Mouse (Mus musculus): ENCODE results near the gene Rars2. TPM values are rescaled to one million over a fixed set of nuclear protein-coding genes. Genes with fewer than 3 reads are reported as not detected.

Rars2 gene
- polyA plus RNA-seq, 1 experiment from 2014 or later = 59.4 TPM

- Histone ChIP-seq H3K4me3 (ENCODE audit: low read depth, low read length) (no peak overlapping the region), H3K27me3 (ENCODE audit: control insufficient read depth, insufficient read depth, low read length) (no peaks in the 10 kb centered on the region), H3K4me2 (ENCODE audit: low read depth, low read length) (no peak overlapping the region), H3K27ac (ENCODE audit: low read depth, low read length) (no peak overlapping the region), H3K9me3 (ENCODE audit: control insufficient read depth, low read length) (no peaks in the 10 kb centered on the region), H3K4me1 (ENCODE audit: control insufficient read depth, insufficient read depth, low read length) (no peaks in the 10 kb centered on the region), H3K9ac (replicated peaks; ENCODE audit: low read depth, low read length) (no peak overlapping the region), H3K36me3 (ENCODE audit: control insufficient read depth, insufficient read depth, low read length) (peaks cover 13% of the 10 kb centered on the region)
- ATAC-seq (ENCODE audit: low read depth) = no peak
- 96% methylated on average over 7 of the region's 7 CpGs for WGBS
Measured at GRCm38 (mm10) chr4:34634129-34634528, 19.4 kb downstream of the Rars2 start.

- no peak for ATAC-seq (ENCODE audit: low read depth)
- no peak overlapping the region for H3K4me2 ChIP-seq (ENCODE audit: low read depth, low read length)
- H3K27ac ChIP-seq (ENCODE audit: low read depth, low read length) = no peak overlapping the region
- no peak overlapping the region for H3K9ac ChIP-seq (replicated peaks; ENCODE audit: low read depth, low read length)
- no peaks in the 10 kb centered on the region for H3K4me1 ChIP-seq (ENCODE audit: control insufficient read depth, insufficient read depth, low read length)
- no peaks in the 10 kb centered on the region for H3K27me3 ChIP-seq (ENCODE audit: control insufficient read depth, insufficient read depth, low read length)
- peaks cover 11% of the 10 kb centered on the region for H3K36me3 ChIP-seq (ENCODE audit: control insufficient read depth, insufficient read depth, low read length)
- no peaks in the 10 kb centered on the region for H3K9me3 ChIP-seq (ENCODE audit: control insufficient read depth, low read length)
- WGBS = 84% methylated on average over 5 of the region's 5 CpGs
- no peak overlapping the region for H3K4me3 ChIP-seq (ENCODE audit: low read depth, low read length)
Measured at GRCm38 (mm10) chr4:34636036-34636435, 21.3 kb downstream of the Rars2 start.

- H3K9me3 ChIP-seq (ENCODE audit: control insufficient read depth, low read length) = no peaks in the 10 kb centered on the region
- H3K9ac ChIP-seq (replicated peaks; ENCODE audit: low read depth, low read length) = no peak overlapping the region
- no peak for ATAC-seq (ENCODE audit: low read depth)
- 93% methylated on average over 7 of the region's 7 CpGs for WGBS
- no peak overlapping the region for H3K27ac ChIP-seq (ENCODE audit: low read depth, low read length)
- peaks cover 16% of the 10 kb centered on the region; the same call in 1 of the 2 replicates for H3K36me3 ChIP-seq (ENCODE audit: control insufficient read depth, insufficient read depth, low read length)
- no peaks in the 10 kb centered on the region for H3K27me3 ChIP-seq (ENCODE audit: control insufficient read depth, insufficient read depth, low read length)
- no peak overlapping the region for H3K4me3 ChIP-seq (ENCODE audit: low read depth, low read length)
- H3K4me1 ChIP-seq (ENCODE audit: control insufficient read depth, insufficient read depth, low read length) = no peaks in the 10 kb centered on the region
- no peak overlapping the region for H3K4me2 ChIP-seq (ENCODE audit: low read depth, low read length)
Measured at GRCm38 (mm10) chr4:34637386-34637785, 22.6 kb downstream of the Rars2 start.

GRCm38 (mm10) chr4:34637851-34638250 is 23.1 kb downstream of the Rars2 start:
- ATAC-seq (ENCODE audit: low read depth) = no peak
- H3K4me1 ChIP-seq (ENCODE audit: control insufficient read depth, insufficient read depth, low read length) = no peaks in the 10 kb centered on the region
- peaks cover 20% of the 10 kb centered on the region; the same call in 1 of the 2 replicates for H3K36me3 ChIP-seq (ENCODE audit: control insufficient read depth, insufficient read depth, low read length)
- H3K9me3 ChIP-seq (ENCODE audit: control insufficient read depth, low read length) = no peaks in the 10 kb centered on the region
- H3K27ac ChIP-seq (ENCODE audit: low read depth, low read length) = no peak overlapping the region
- H3K27me3 ChIP-seq (ENCODE audit: control insufficient read depth, insufficient read depth, low read length) = no peaks in the 10 kb centered on the region
- H3K9ac ChIP-seq (replicated peaks; ENCODE audit: low read depth, low read length) = no peak overlapping the region
- no peak overlapping the region for H3K4me2 ChIP-seq (ENCODE audit: low read depth, low read length)
- WGBS = 92% methylated on average over 4 of the region's 4 CpGs
- H3K4me3 ChIP-seq (ENCODE audit: low read depth, low read length) = no peak overlapping the region

GRCm38 (mm10) chr4:34639745-34640364 is 25.1 kb downstream of the Rars2 start:
- no peak overlapping the region for H3K4me2 ChIP-seq (ENCODE audit: low read depth, low read length)
- H3K4me1 ChIP-seq (ENCODE audit: control insufficient read depth, insufficient read depth, low read length) = no peaks in the 10 kb centered on the region
- H3K4me3 ChIP-seq (ENCODE audit: low read depth, low read length) = no peak overlapping the region
- 72% methylated on average over 5 of the region's 5 CpGs for WGBS
- no peak overlapping the region for H3K27ac ChIP-seq (ENCODE audit: low read depth, low read length)
- H3K9ac ChIP-seq (replicated peaks; ENCODE audit: low read depth, low read length) = no peak overlapping the region
- H3K36me3 ChIP-seq (ENCODE audit: control insufficient read depth, insufficient read depth, low read length) = peaks cover 15% of the 10 kb centered on the region; the same call in 1 of the 2 replicates
- no peaks in the 10 kb centered on the region for H3K9me3 ChIP-seq (ENCODE audit: control insufficient read depth, low read length)
- no peaks in the 10 kb centered on the region for H3K27me3 ChIP-seq (ENCODE audit: control insufficient read depth, insufficient read depth, low read length)
- ATAC-seq (ENCODE audit: low read depth) = no peak

GRCm38 (mm10) chr4:34640731-34641130 is 26.0 kb downstream of the Rars2 start:
- Histone ChIP-seq H3K9me3 (ENCODE audit: control insufficient read depth, low read length) (no peaks in the 10 kb centered on the region), H3K27ac (ENCODE audit: low read depth, low read length) (no peak overlapping the region), H3K36me3 (ENCODE audit: control insufficient read depth, insufficient read depth, low read length) (peaks cover 15% of the 10 kb centered on the region; the same call in 1 of the 2 replicates), H3K4me2 (ENCODE audit: low read depth, low read length) (no peak overlapping the region), H3K4me1 (ENCODE audit: control insufficient read depth, insufficient read depth, low read length) (no peaks in the 10 kb centered on the region), H3K4me3 (ENCODE audit: low read depth, low read length) (no peak overlapping the region), H3K27me3 (ENCODE audit: control insufficient read depth, insufficient read depth, low read length) (no peaks in the 10 kb centered on the region), H3K9ac (replicated peaks; ENCODE audit: low read depth, low read length) (no peak overlapping the region)
- 95% methylated on average over 3 of the region's 3 CpGs for WGBS
- ATAC-seq (ENCODE audit: low read depth) = no peak

- Histone ChIP-seq H3K36me3 (ENCODE audit: control insufficient read depth, insufficient read depth, low read length) (peaks cover 27% of the 10 kb centered on the region; the same call in 1 of the 2 replicates), H3K9me3 (ENCODE audit: control insufficient read depth, low read length) (no peaks in the 10 kb centered on the region), H3K4me3 (ENCODE audit: low read depth, low read length) (no peak overlapping the region), H3K9ac (replicated peaks; ENCODE audit: low read depth, low read length) (no peak overlapping the region), H3K4me1 (ENCODE audit: control insufficient read depth, insufficient read depth, low read length) (no peaks in the 10 kb centered on the region), H3K4me2 (ENCODE audit: low read depth, low read length) (no peak overlapping the region), H3K27me3 (ENCODE audit: control insufficient read depth, insufficient read depth, low read length) (no peaks in the 10 kb centered on the region), H3K27ac (ENCODE audit: low read depth, low read length) (no peak overlapping the region)
- ATAC-seq (ENCODE audit: low read depth) = no peak
Measured at GRCm38 (mm10) chr4:34644779-34645178, 30.0 kb downstream of the Rars2 start.

- H3K36me3 ChIP-seq (ENCODE audit: control insufficient read depth, insufficient read depth, low read length) = peaks cover 46% of the 10 kb centered on the region
- no peak overlapping the region for H3K4me2 ChIP-seq (ENCODE audit: low read depth, low read length)
- H3K27me3 ChIP-seq (ENCODE audit: control insufficient read depth, insufficient read depth, low read length) = no peaks in the 10 kb centered on the region
- H3K4me1 ChIP-seq (ENCODE audit: control insufficient read depth, insufficient read depth, low read length) = no peaks in the 10 kb centered on the region
- no peaks in the 10 kb centered on the region for H3K9me3 ChIP-seq (ENCODE audit: control insufficient read depth, low read length)
- 96% methylated on average over 7 of the region's 7 CpGs for WGBS
- H3K27ac ChIP-seq (ENCODE audit: low read depth, low read length) = no peak overlapping the region
- no peak overlapping the region for H3K4me3 ChIP-seq (ENCODE audit: low read depth, low read length)
- no peak overlapping the region for H3K9ac ChIP-seq (replicated peaks; ENCODE audit: low read depth, low read length)
- no peak for ATAC-seq (ENCODE audit: low read depth)
Measured at GRCm38 (mm10) chr4:34653179-34653578, 38.4 kb downstream of the Rars2 start.

- peaks cover 59% of the 10 kb centered on the region for H3K36me3 ChIP-seq (ENCODE audit: control insufficient read depth, insufficient read depth, low read length)
- ATAC-seq (ENCODE audit: low read depth) = no peak
- 98% methylated on average over 10 of the region's 10 CpGs for WGBS
Measured at GRCm38 (mm10) chr4:34656101-34656500, 41.3 kb downstream of the Rars2 start.

More at GRCm38 (mm10) chr4:34656101-34656500, 41.3 kb downstream of the Rars2 start:
- no peak overlapping the region for H3K9ac ChIP-seq (replicated peaks; ENCODE audit: low read depth, low read length)
- no peaks in the 10 kb centered on the region for H3K9me3 ChIP-seq (ENCODE audit: control insufficient read depth, low read length)
- H3K4me1 ChIP-seq (ENCODE audit: control insufficient read depth, insufficient read depth, low read length) = no peaks in the 10 kb centered on the region
- H3K4me3 ChIP-seq (ENCODE audit: low read depth, low read length) = no peak overlapping the region
- H3K27ac ChIP-seq (ENCODE audit: low read depth, low read length) = no peak overlapping the region
- no peak overlapping the region for H3K4me2 ChIP-seq (ENCODE audit: low read depth, low read length)
- no peaks in the 10 kb centered on the region for H3K27me3 ChIP-seq (ENCODE audit: control insufficient read depth, insufficient read depth, low read length)
